Comparison of ENCODE assay signal across 23 mouse cellular contexts in the genomic region with DNA sequence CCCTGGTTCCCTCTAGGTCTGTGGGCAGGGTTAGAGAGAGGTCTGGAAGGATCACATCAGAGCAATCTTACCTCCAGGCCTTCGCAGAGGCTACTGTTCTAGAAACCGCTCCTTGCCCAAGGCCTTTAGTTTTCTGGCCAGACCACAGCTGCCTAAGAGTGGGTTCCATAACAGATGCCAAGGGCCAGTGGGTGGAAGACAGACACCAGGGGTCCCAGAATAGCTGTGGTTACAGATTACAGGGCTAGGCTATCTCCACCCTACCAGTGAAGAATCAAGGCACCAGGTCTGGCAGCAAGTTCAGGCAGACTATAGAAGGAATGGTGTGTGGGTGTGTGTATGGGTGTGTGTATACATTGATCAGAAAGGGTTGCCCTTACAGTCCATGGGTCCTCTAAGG. TPM values are rescaled to one million over a fixed set of nuclear protein-coding genes. Genes with fewer than 3 reads are reported as not detected.
DNase-seq lines count a peak whose midpoint lies in the region; ATAC-seq and TF ChIP-seq lines count a peak whose summit lies in the region.
"Had no signal": no experiment of that assay in that cellular context is flagged by ENCODE, and none has a peak within 500 bp of the region (broad histone marks: within the 10 kb centered on the region; RNA-seq: fewer than 3 reads in every experiment).

No protein-coding gene starts in this region.

- intact Hi-C loops in gastrocnemius, adult 2 months (cut with DNase I): no loop called here

- H3K36me3 ChIP-seq in hindbrain, embryonic 16.5 days (ENCODE audit: control insufficient read depth, insufficient read depth, low read length): no peaks in the 10 kb centered on the region
- no peaks in the 10 kb centered on the region for H3K36me3 ChIP-seq in hindbrain, embryonic 11.5 days (ENCODE audit: control insufficient read depth, insufficient read depth, low read length)
- H3K36me3 ChIP-seq in liver, postnatal 0 days (replicated peaks; ENCODE audit: insufficient read depth, low read length): 0 out of 2 replicates have a peak, but pooled peaks cover 3% of the 10 kb centered on the region
- H3K36me3 ChIP-seq in liver, embryonic 12.5 days: peaks cover 5% of the 10 kb centered on the region; the same call in 1 of the 2 replicates
- H3K36me3 ChIP-seq: embryonic facial prominence, embryonic 12.5 days; heart, embryonic 12.5 days; hindbrain, embryonic 12.5 days had no signal

- no peak overlapping the region for H3K4me3 ChIP-seq in hindbrain, embryonic 16.5 days (ENCODE audit: low read length)
- H3K4me3 ChIP-seq in hindbrain, embryonic 11.5 days (ENCODE audit: low read depth, low read length): no peak overlapping the region
- no peak overlapping the region for H3K4me3 ChIP-seq in liver, postnatal 0 days (ENCODE audit: low read depth, low read length)
- no peak overlapping the region for H3K4me3 ChIP-seq in liver, embryonic 12.5 days
- no peak overlapping the region for H3K4me3 ChIP-seq in gastrocnemius, adult 2 months
- H3K4me3 ChIP-seq: embryonic facial prominence, embryonic 12.5 days; forebrain, embryonic 13.5 days; heart, embryonic 12.5 days; hindbrain, embryonic 12.5 days had no signal

- TF ChIP-seq CTCF in liver, postnatal 0 days (IDR thresholded peaks at IDR 0.05; ENCODE audit: low read depth): no peak
- TF ChIP-seq CTCF in gastrocnemius, adult 2 months (IDR thresholded peaks at IDR 0.05): no peak

- 0 out of 2 replicates have a peak, but pooled peaks have one; percentile 38 for ATAC-seq in hindbrain, embryonic 16.5 days
- no peak for ATAC-seq in hindbrain, embryonic 11.5 days (ENCODE audit: low FRiP score)
- no peak for ATAC-seq in liver, postnatal 0 days
- ATAC-seq in liver, embryonic 12.5 days: no peak
- ATAC-seq in granulocyte monocyte progenitor cell, adult 5-6 weeks (replicated peaks; ENCODE audit: poor library complexity, severe bottlenecking): 0 out of 2 replicates have a peak, but pooled peaks have one; percentile 1
- ATAC-seq: forebrain, embryonic 13.5 days; hindbrain, postnatal 0 days had no signal

- H3K27ac ChIP-seq in hindbrain, embryonic 16.5 days (ENCODE audit: low read depth, low read length): no peak overlapping the region
- no peak overlapping the region for H3K27ac ChIP-seq in hindbrain, embryonic 11.5 days (ENCODE audit: low read depth, low read length)
- 0 out of 2 replicates have a peak overlapping the region, but pooled peaks have one; percentile 34 for H3K27ac ChIP-seq in liver, postnatal 0 days (ENCODE audit: low read depth)
- no peak overlapping the region for H3K27ac ChIP-seq in liver, embryonic 12.5 days
- no peak overlapping the region for H3K27ac ChIP-seq in gastrocnemius, adult 2 months
- H3K27ac ChIP-seq: embryonic facial prominence, embryonic 12.5 days; forebrain, embryonic 13.5 days; hindbrain, embryonic 12.5 days; hindbrain, postnatal 0 days had no signal

- no peaks in the 10 kb centered on the region for H3K4me1 ChIP-seq in hindbrain, embryonic 16.5 days (ENCODE audit: control insufficient read depth, insufficient read depth, low read depth, low read length)
- no peaks in the 10 kb centered on the region for H3K4me1 ChIP-seq in hindbrain, embryonic 11.5 days (replicated peaks; ENCODE audit: control insufficient read depth, insufficient read depth, low read length)
- peaks cover 43% of the 10 kb centered on the region for H3K4me1 ChIP-seq in liver, postnatal 0 days (ENCODE audit: insufficient read depth)
- H3K4me1 ChIP-seq in liver, embryonic 12.5 days: 0 out of 2 replicates have a peak, but pooled peaks cover 12% of the 10 kb centered on the region
- H3K4me1 ChIP-seq: embryonic facial prominence, embryonic 12.5 days; forebrain, embryonic 13.5 days; heart, embryonic 12.5 days; hindbrain, embryonic 12.5 days had no signal

- no peak for DNase-seq in hindbrain, embryonic 11.5 days (ENCODE audit: low spot score)
- no peak for DNase-seq in liver, postnatal 0 days
- no peak for DNase-seq in gastrocnemius, adult 2 months
- DNase-seq: adrenal gland, adult 2 months; adrenal gland, postnatal 25 days; cerebellum, adult 2 months; embryo, embryonic 11 days; forebrain, postnatal 0 days; gastrocnemius, postnatal 10 days had no signal

- H3K27me3 ChIP-seq in hindbrain, embryonic 16.5 days (replicated peaks; ENCODE audit: control insufficient read depth, insufficient read depth, low read length): no peaks in the 10 kb centered on the region
- H3K27me3 ChIP-seq in hindbrain, embryonic 11.5 days (ENCODE audit: control insufficient read depth, insufficient read depth, low read length): no peaks in the 10 kb centered on the region
- H3K27me3 ChIP-seq in liver, postnatal 0 days (ENCODE audit: insufficient read depth, low read length): no peaks in the 10 kb centered on the region
- H3K27me3 ChIP-seq in liver, embryonic 12.5 days (replicated peaks): no peaks in the 10 kb centered on the region
- H3K27me3 ChIP-seq: embryonic facial prominence, embryonic 12.5 days; forebrain, embryonic 13.5 days; hindbrain, embryonic 12.5 days had no signal

- TF ChIP-seq EP300 in liver, postnatal 0 days (IDR thresholded peaks at IDR 0.05; ENCODE audit: low read depth): no peak

- no peak overlapping the region for H3K9ac ChIP-seq in hindbrain, embryonic 16.5 days (ENCODE audit: low read depth, low read length)
- H3K9ac ChIP-seq in hindbrain, embryonic 11.5 days (ENCODE audit: low read depth, low read length): no peak overlapping the region
- H3K9ac ChIP-seq in liver, postnatal 0 days (replicated peaks): no peak overlapping the region
- no peak overlapping the region for H3K9ac ChIP-seq in liver, embryonic 12.5 days
- H3K9ac ChIP-seq: embryonic facial prominence, embryonic 12.5 days; forebrain, embryonic 13.5 days; forebrain, postnatal 0 days; heart, embryonic 12.5 days; hindbrain, embryonic 12.5 days had no signal

- no peak overlapping the region for H3K4me2 ChIP-seq in hindbrain, embryonic 16.5 days (ENCODE audit: low read length)
- H3K4me2 ChIP-seq in hindbrain, embryonic 11.5 days (replicated peaks; ENCODE audit: low read depth, low read length): no peak overlapping the region
- H3K4me2 ChIP-seq in liver, postnatal 0 days (ENCODE audit: low read depth, low read length): no peak overlapping the region
- H3K4me2 ChIP-seq in liver, embryonic 12.5 days: no peak overlapping the region
- H3K4me2 ChIP-seq: embryonic facial prominence, embryonic 12.5 days; forebrain, embryonic 13.5 days; heart, embryonic 12.5 days; hindbrain, embryonic 12.5 days had no signal

- WGBS in hindbrain, embryonic 16.5 days: 100% methylated on average over 2 of the region's 2 CpGs
- WGBS in hindbrain, embryonic 11.5 days: 85% methylated on average over 2 of the region's 2 CpGs
- 92% methylated on average over 2 of the region's 2 CpGs for WGBS in liver, postnatal 0 days (ENCODE audit: insufficient replicate concordance)
- WGBS in liver, embryonic 12.5 days (ENCODE audit: insufficient replicate concordance): 67% methylated on average over 2 of the region's 2 CpGs

- H3K9me3 ChIP-seq in hindbrain, embryonic 16.5 days (ENCODE audit: control insufficient read depth, low read length): no peaks in the 10 kb centered on the region
- H3K9me3 ChIP-seq in hindbrain, embryonic 11.5 days (ENCODE audit: control insufficient read depth, low read length): no peaks in the 10 kb centered on the region
- no peaks in the 10 kb centered on the region for H3K9me3 ChIP-seq in liver, postnatal 0 days (ENCODE audit: low read length)
- no peaks in the 10 kb centered on the region for H3K9me3 ChIP-seq in liver, embryonic 12.5 days (replicated peaks)
- H3K9me3 ChIP-seq: embryonic facial prominence, embryonic 12.5 days; forebrain, embryonic 13.5 days; hindbrain, embryonic 12.5 days had no signal

RNA-seq across cellular contexts. Expression of a gene that starts 6.0 kb away (rescaled TPM):
- 0.19 and 0.24 TPM in 2 replicates for polyA plus RNA-seq in hindbrain, embryonic 16.5 days (2015; fragmentation: Nextera tagmentation; extraction: Ambion mirVana)
- polyA plus RNA-seq in hindbrain, embryonic 11.5 days (2014; fragmentation: Nextera tagmentation; extraction: Ambion mirVana): 0.27 TPM in 1 of 2 replicates, not detected in the other
- 10.3 and 14.0 TPM in 2 replicates for polyA plus RNA-seq in liver, postnatal 0 days (2015; fragmentation: Nextera tagmentation; extraction: Ambion mirVana)
- 14.5 and 16.7 TPM in 2 replicates for polyA plus RNA-seq in liver, embryonic 12.5 days (2016; fragmentation: Nextera tagmentation; extraction: Ambion mirVana)
- 11.5 and 16.0 TPM in 2 replicates for total RNA-seq in granulocyte monocyte progenitor cell, adult 5-6 weeks (2014; fragmentation: Nextera tagmentation)
- total RNA-seq in granulocyte monocyte progenitor cell, adult 5-6 weeks (2017): 15.9 and 19.9 TPM in 2 replicates
- total RNA-seq in gastrocnemius, adult 2 months (2021): not detected
- total RNA-seq: adrenal gland, adult 2 months; adrenal gland, postnatal 25 days; forebrain, postnatal 0 days; gastrocnemius, postnatal 4 days; heart, postnatal 36 days had no signal
- polyA plus RNA-seq: cerebellum, adult 2 months; forebrain, embryonic 13.5 days; forebrain, postnatal 0 days; heart, embryonic 16.5 days had no signal

RNA-seq across cellular contexts. Expression of a gene that starts 14.1 kb away (rescaled TPM):
- polyA plus RNA-seq in hindbrain, embryonic 16.5 days (2015; fragmentation: Nextera tagmentation; extraction: Ambion mirVana): 0.04 TPM in 1 of 2 replicates, not detected in the other
- not detected in 2 replicates for polyA plus RNA-seq in hindbrain, embryonic 11.5 days (2014; fragmentation: Nextera tagmentation; extraction: Ambion mirVana)
- 48.6 and 51.0 TPM in 2 replicates for polyA plus RNA-seq in liver, postnatal 0 days (2015; fragmentation: Nextera tagmentation; extraction: Ambion mirVana)
- polyA plus RNA-seq in liver, embryonic 12.5 days (2016; fragmentation: Nextera tagmentation; extraction: Ambion mirVana): 3.9 TPM in 2 replicates
- total RNA-seq in granulocyte monocyte progenitor cell, adult 5-6 weeks (2014; fragmentation: Nextera tagmentation): not detected in 2 replicates
- not detected in 2 replicates for total RNA-seq in granulocyte monocyte progenitor cell, adult 5-6 weeks (2017)
- not detected for total RNA-seq in gastrocnemius, adult 2 months (2021)
- total RNA-seq: forebrain, postnatal 0 days; gastrocnemius, postnatal 10 days; heart, adult 8-10 months; heart, postnatal 36 days; hindbrain, postnatal 0 days had no signal
- polyA plus RNA-seq: cerebellum, adult 2 months; embryonic facial prominence, embryonic 12.5 days; forebrain, embryonic 13.5 days; forebrain, postnatal 0 days; heart, embryonic 12.5 days; hindbrain, embryonic 12.5 days; intestine, embryonic 14.5 days had no signal

RNA-seq across cellular contexts. Expression of a gene that starts 18.0 kb away (rescaled TPM):
- polyA plus RNA-seq in hindbrain, embryonic 16.5 days (2015; fragmentation: Nextera tagmentation; extraction: Ambion mirVana): not detected in 2 replicates
- polyA plus RNA-seq in hindbrain, embryonic 11.5 days (2014; fragmentation: Nextera tagmentation; extraction: Ambion mirVana): not detected in 2 replicates
- not detected in 2 replicates for polyA plus RNA-seq in liver, postnatal 0 days (2015; fragmentation: Nextera tagmentation; extraction: Ambion mirVana)
- not detected in 2 replicates for polyA plus RNA-seq in liver, embryonic 12.5 days (2016; fragmentation: Nextera tagmentation; extraction: Ambion mirVana)
- total RNA-seq in granulocyte monocyte progenitor cell, adult 5-6 weeks (2014; fragmentation: Nextera tagmentation): not detected in 2 replicates
- not detected in 2 replicates for total RNA-seq in granulocyte monocyte progenitor cell, adult 5-6 weeks (2017)
- not detected for total RNA-seq in gastrocnemius, adult 2 months (2021)
- total RNA-seq: adrenal gland, adult 2 months; adrenal gland, postnatal 25 days; ES-E14; forebrain, postnatal 0 days; gastrocnemius, postnatal 10 days; gastrocnemius, postnatal 4 days; heart, adult 8-10 months; heart, postnatal 36 days; hindbrain, postnatal 0 days had no signal
- polyA plus RNA-seq: adrenal gland, adult 2 months; cerebellum, adult 2 months; embryonic facial prominence, embryonic 12.5 days; forebrain, embryonic 13.5 days; forebrain, postnatal 0 days; heart, embryonic 12.5 days; heart, embryonic 16.5 days; hindbrain, embryonic 12.5 days; hindbrain, postnatal 0 days; intestine, embryonic 14.5 days had no signal

RNA-seq across cellular contexts. Expression of a gene that starts 50.3 kb away (rescaled TPM):
- 7.7 and 9.7 TPM in 2 replicates for polyA plus RNA-seq in hindbrain, embryonic 16.5 days (2015; fragmentation: Nextera tagmentation; extraction: Ambion mirVana)
- 10.4 and 11.5 TPM in 2 replicates for polyA plus RNA-seq in hindbrain, embryonic 11.5 days (2014; fragmentation: Nextera tagmentation; extraction: Ambion mirVana)
- 2.1 and 2.8 TPM in 2 replicates for polyA plus RNA-seq in liver, postnatal 0 days (2015; fragmentation: Nextera tagmentation; extraction: Ambion mirVana)
- polyA plus RNA-seq in liver, embryonic 12.5 days (2016; fragmentation: Nextera tagmentation; extraction: Ambion mirVana): 5.6 and 7.9 TPM in 2 replicates
- 13.3 and 14.0 TPM in 2 replicates for total RNA-seq in granulocyte monocyte progenitor cell, adult 5-6 weeks (2014; fragmentation: Nextera tagmentation)
- 11.5 and 12.6 TPM in 2 replicates for total RNA-seq in granulocyte monocyte progenitor cell, adult 5-6 weeks (2017)
- 10 to 100 TPM; 15.5 to 15.9 TPM for total RNA-seq in gastrocnemius, adult 2 months (2021)

Comparison
In these comparisons a context has a peak if more than half of its experiments do, and no peak if none do; other contexts are left out.
1. ATAC-seq: peak in hindbrain, embryonic 16.5 days (single experiment) and granulocyte monocyte progenitor cell, adult 5-6 weeks (single experiment); none in hindbrain, embryonic 11.5 days (single experiment), liver, postnatal 0 days (single experiment) and liver, embryonic 12.5 days (single experiment).
2. RNA of a gene that starts 14.1 kb away (polyA plus RNA-seq): 48.6 to 51.0 TPM in liver, postnatal 0 days; 3.9 TPM in liver, embryonic 12.5 days, 0.04 TPM in hindbrain, embryonic 16.5 days and not detected in hindbrain, embryonic 11.5 days; every median in the first group is over 10 times any median in the second.